Mouse (Mus musculus) ES-Bruce4 (cell line): ENCODE data around the gene Tshz2.

Source experiments
- CTCF ChIP-seq: IDR thresholded peaks from one replicate; pipeline ENCODE4 v1.8.1; 2011; ENCODE audit warnings: low read depth, low read length
- EP300 ChIP-seq: IDR thresholded peaks from 2 replicates; pipeline ENCODE4 v1.6.1; 2011; ENCODE audit warnings: low read depth, low read length; ENCODE audit not compliant: insufficient read depth
- POLR2A ChIP-seq: IDR thresholded peaks from one replicate; pipeline ENCODE4 v1.8.1; 2011; ENCODE audit warnings: low read length; ENCODE audit not compliant: insufficient read depth

GRCm38 (mm10) chr2:169763716-169764115 lies 130.9 kb downstream of the Tshz2 start:
- TF ChIP-seq POLR2A (no peak), CTCF (no peak), EP300 (no peak)
